Mouse (Mus musculus) intestine, embryonic 16.5 days (tissue): ENCODE measurements around the gene Hoxb6. TPM values are rescaled to one million over a fixed set of nuclear protein-coding genes. Genes with fewer than 3 reads are reported as not detected.

Experiments
- ATAC-seq: fragments of 200-750 bp; cut with Nextera tagmentation; 2 replicates; pipeline ENCODE4 v1.8.0; 2017; ENCODE audit warnings: moderate TSS enrichment, moderate library complexity
- H3K27ac ChIP-seq: fragments of 300-500 bp; sonication (generic); 2 replicates; pipeline ENCODE4 v1.5.1; 2014; ENCODE audit warnings: mild to moderate bottlenecking, low read length
- H3K27me3 ChIP-seq: fragments of 300-500 bp; sonication (generic); replicated peaks from 2 replicates; pipeline ENCODE4 v1.6.1; 2014; ENCODE audit warnings: low read length, control low read depth, mixed read lengths; ENCODE audit not compliant: control insufficient read depth, insufficient read depth
- H3K36me3 ChIP-seq: fragments of 300-500 bp; sonication (generic); 2 replicates; pipeline ENCODE4 v1.6.1; 2014; ENCODE audit warnings: low read length, control low read depth; ENCODE audit not compliant: control insufficient read depth, insufficient read depth
- H3K4me1 ChIP-seq: fragments of 300-500 bp; sonication (generic); 2 replicates; pipeline ENCODE4 v1.6.1; 2014; ENCODE audit warnings: low read length, control low read depth, mixed read lengths; ENCODE audit not compliant: control insufficient read depth, insufficient read depth
- H3K4me2 ChIP-seq: fragments of 300-500 bp; sonication (generic); 2 replicates; pipeline ENCODE4 v1.6.1; 2014; ENCODE audit warnings: low read depth, low read length, control low read depth
- H3K4me3 ChIP-seq: fragments of 300-500 bp; sonication (generic); 2 replicates; pipeline ENCODE4 v1.5.1; 2014; ENCODE audit warnings: mild to moderate bottlenecking, low read length
- H3K9ac ChIP-seq: fragments of 300-500 bp; sonication (generic); 2 replicates; pipeline ENCODE4 v1.6.1; 2014; ENCODE audit warnings: low read depth, low read length
- H3K9me3 ChIP-seq: fragments of 300-500 bp; sonication (generic); 2 replicates; pipeline ENCODE4 v1.6.1; 2016; ENCODE audit warnings: low read length, control low read depth; ENCODE audit not compliant: control insufficient read depth
- WGBS: fragments of 180-500 bp; shearing (Covaris S2); extraction: QIAGEN DNeasy Blood & Tissue Kit; methylation state at CpG from one replicate; pipeline ENCODE4 v1.1.7; 2014; 5-methylcytosine and 5-hydroxymethylcytosine counted together
- polyA plus RNA-seq: library from polyadenylated mRNA; unstranded; fragments of >200 nt; fragmentation: Nextera tagmentation; extraction: Ambion mirVana; gene quantifications from 2 replicates; pipeline ENCODE4 v1.2.1, GENCODE M21; 2015

Hoxb6 gene
- polyA plus RNA-seq, 1 experiment from 2014 or later: 11.1 TPM

DNA sequence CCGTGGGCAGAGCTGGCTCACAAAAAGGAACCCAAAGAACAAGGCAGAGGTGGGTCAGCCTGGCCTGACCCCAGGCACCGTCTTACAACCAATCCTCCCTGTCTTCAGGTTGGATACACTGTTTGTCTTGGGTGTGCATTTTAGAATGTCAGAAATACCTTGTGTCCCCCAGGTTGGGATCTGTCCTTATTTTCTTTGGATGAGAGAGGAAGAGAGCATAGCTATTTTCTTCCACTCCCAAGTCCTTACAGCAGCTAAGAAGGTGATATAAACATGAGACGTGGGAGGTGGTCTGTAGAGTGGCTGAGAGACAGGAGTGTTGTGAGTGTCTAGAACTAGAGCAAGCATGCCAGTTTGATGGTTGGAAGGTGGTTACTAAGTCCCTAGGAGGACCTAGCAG is 5.2 kb downstream of the Hoxb6 start:
- Histone ChIP-seq H3K4me2 (no peak overlapping the region), H3K9me3 (no peaks in the 10 kb centered on the region), H3K4me3 (no peak overlapping the region), H3K27ac (no peak overlapping the region), H3K36me3 (no peaks in the 10 kb centered on the region), H3K27me3 (peaks cover 53% of the 10 kb centered on the region), H3K4me1 (peaks cover 25% of the 10 kb centered on the region), H3K9ac (no peak overlapping the region)
- WGBS: 43% methylated on average over 3 of the region's 3 CpGs
- ATAC-seq: no peak

DNA sequence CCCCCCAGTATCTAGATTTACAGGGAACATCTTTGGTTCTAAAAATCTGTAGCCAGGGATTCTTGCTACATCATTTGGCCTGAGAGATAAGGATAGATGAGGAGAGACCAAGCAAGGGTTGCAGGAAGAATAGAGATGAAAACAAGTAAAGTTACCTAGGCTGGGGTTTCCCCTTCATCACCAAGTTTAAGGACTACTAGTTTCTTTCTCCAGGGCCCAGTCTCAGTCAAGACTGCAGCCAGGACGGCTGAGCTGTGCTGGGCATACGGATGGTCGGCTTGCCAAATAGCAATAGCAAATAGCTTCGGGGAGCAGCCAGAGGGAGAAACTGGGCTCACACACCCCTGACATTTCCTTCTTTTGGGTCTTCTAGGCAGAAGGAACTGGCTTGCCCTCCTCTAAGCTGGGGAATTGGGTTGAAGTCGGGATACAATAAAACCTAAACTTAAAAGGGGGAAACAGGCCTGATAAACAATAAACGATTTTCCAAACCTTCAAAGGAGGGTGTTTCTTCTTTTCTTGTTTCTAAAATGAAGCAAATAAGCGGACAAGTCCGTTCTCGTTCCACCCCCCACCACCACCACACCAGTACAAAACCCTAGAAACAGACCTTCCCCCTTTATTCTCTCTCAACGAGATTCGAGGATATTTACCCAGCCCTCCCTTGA is 5.8 kb downstream of the Hoxb6 start:
- Histone ChIP-seq H3K4me2 (peak overlapping the region; percentile 78), H3K27ac (no peak overlapping the region), H3K9me3 (no peaks in the 10 kb centered on the region), H3K9ac (no peak overlapping the region), H3K4me1 (peaks cover 25% of the 10 kb centered on the region), H3K36me3 (no peaks in the 10 kb centered on the region), H3K27me3 (peaks cover 48% of the 10 kb centered on the region), H3K4me3 (peak overlapping the region; percentile 60)
- 30% methylated on average over 11 of the region's 11 CpGs for WGBS
- no peak for ATAC-seq

DNA sequence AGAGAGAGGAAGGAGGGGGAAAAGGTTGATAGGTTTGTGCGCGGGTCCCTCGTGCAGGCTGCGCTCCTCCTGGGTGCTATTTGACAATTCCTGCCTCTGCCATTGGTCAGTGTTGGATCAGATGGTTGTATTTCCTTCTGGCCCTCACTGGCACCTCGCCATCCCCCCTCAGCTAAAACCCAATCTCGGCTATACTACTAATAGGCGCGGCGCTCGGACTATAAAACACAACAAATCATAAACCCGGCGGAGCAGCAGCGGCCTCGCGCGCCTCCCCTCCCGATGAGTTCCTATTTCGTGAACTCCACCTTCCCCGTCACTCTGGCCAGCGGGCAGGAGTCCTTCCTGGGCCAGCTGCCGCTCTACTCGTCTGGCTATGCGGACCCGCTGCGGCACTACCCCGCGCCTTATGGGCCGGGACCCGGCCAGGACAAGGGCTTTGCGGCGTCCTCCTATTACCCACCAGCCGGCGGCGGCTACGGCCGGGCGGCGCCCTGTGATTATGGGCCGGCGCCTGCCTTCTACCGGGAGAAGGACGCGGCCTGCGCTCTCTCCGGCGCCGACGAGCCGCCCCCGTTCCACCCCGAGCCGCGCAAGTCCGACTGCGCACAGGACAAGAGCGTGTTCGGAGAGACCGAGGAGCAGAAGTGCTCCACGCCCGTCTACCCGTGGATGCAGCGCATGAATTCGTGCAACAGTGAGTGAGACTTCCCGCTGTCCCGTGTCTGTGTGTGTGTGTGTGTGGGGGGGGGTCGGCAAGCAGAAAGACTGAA is 6.8 kb downstream of the Hoxb6 start:
- Histone ChIP-seq H3K27ac (peak overlapping the region; percentile 77), H3K4me1 (peaks cover 28% of the 10 kb centered on the region), H3K4me3 (peak overlapping the region; percentile 60), H3K9ac (peak overlapping the region; percentile 81), H3K9me3 (no peaks in the 10 kb centered on the region), H3K27me3 (peaks cover 46% of the 10 kb centered on the region), H3K36me3 (no peaks in the 10 kb centered on the region), H3K4me2 (peak overlapping the region; percentile 78)
- under 1% methylated on average over 66 of the region's 66 CpGs for WGBS
- peak; percentile 29; the same call in 1 of the 2 replicates for ATAC-seq

DNA sequence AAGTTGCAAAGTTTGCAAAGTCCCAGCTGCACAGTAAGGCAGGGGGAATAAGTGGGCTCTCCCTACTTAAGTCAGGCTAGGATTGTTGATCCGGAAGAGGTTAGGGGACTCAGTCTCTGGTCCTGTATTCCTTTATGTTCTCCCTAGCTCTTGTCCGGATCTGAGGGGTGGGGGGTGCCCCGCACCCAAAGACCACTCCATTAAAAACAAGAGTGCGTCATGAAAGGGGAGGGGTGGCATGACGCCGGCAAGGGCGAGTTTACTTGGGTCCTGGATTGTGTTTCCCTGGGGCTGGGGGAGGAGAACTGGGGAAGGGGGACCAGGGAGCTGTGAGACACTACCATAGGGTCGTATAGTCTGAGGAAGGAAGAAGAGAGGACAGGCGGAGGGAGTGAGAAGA is 7.5 kb downstream of the Hoxb6 start:
- ATAC-seq: no peak
- H3K27me3 ChIP-seq: peaks cover 46% of the 10 kb centered on the region

DNA sequence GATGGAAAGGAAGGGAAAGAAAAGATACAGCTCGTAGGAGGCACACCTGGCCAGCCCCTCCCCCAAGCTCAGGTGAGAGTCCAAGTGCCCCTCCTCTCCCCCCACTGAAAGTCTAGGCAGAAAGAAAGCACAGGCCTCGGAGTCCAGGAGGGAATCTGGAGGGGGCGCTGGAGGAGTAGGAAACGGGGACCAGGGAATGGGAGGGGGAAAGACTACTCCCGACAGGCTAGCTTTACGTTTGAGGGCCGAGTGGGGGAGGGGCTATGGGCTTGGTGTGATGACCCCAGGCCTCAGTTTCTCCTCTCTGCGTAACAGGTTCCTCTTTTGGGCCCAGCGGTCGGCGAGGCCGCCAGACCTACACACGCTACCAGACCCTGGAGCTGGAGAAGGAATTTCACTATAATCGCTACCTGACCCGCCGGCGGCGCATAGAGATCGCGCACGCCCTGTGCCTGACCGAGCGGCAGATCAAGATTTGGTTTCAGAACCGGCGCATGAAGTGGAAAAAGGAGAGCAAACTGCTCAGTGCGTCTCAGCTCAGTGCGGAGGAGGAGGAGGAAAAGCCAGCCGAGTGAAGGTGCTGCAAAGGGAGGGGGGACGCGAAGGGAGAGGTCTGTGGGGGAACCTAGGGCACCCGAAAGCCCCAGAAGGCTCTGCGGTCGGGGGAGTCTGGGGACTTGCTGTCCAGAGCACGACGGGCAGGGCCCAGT is 8.2 kb downstream of the Hoxb6 start:
- ATAC-seq: no peak
- peak overlapping the region; percentile 78 for H3K4me2 ChIP-seq
- peaks cover 46% of the 10 kb centered on the region for H3K27me3 ChIP-seq
- 14% methylated on average over 35 of the region's 35 CpGs for whole genome bisulfite sequencing
- H3K9ac ChIP-seq: peak overlapping the region; percentile 81
- peaks cover 27% of the 10 kb centered on the region for H3K4me1 ChIP-seq
- H3K4me3 ChIP-seq: peak overlapping the region; percentile 60
- peak overlapping the region; percentile 44; the same call in 1 of the 2 replicates for H3K27ac ChIP-seq
- H3K9me3 ChIP-seq: no peaks in the 10 kb centered on the region
- no peaks in the 10 kb centered on the region for H3K36me3 ChIP-seq

More for the DNA sequence above, 7.5 kb downstream of the Hoxb6 start:
- H3K27ac ChIP-seq: no peak overlapping the region
- WGBS: 6% methylated on average over 9 of the region's 9 CpGs
- no peaks in the 10 kb centered on the region for H3K36me3 ChIP-seq
- H3K4me3 ChIP-seq: peak overlapping the region; percentile 60
- peak overlapping the region; percentile 81 for H3K9ac ChIP-seq
- peaks cover 28% of the 10 kb centered on the region for H3K4me1 ChIP-seq
- H3K4me2 ChIP-seq: peak overlapping the region; percentile 78
- no peaks in the 10 kb centered on the region for H3K9me3 ChIP-seq

DNA sequence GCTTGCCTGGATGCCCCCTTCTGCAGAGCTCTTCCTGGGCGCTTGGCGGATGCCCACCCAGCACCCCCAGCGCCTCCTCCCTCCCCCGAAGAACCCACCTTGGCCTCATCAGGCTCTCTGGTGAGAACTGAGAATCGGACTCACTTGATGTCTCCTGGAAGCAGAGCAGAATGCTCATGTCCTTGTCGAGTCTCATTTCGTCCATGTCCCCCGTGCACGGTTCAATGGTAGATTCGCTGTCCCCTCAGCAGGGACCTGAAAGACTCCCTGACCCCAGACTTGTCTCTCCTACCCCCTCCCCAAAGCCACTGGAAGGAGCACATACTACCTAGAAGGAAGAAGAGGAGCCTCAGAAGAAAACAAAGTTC is 8.8 kb downstream of the Hoxb6 start:
- Histone ChIP-seq H3K9ac (peak overlapping the region; percentile 81), H3K27me3 (peaks cover 46% of the 10 kb centered on the region), H3K36me3 (no peaks in the 10 kb centered on the region), H3K4me1 (peaks cover 27% of the 10 kb centered on the region), H3K4me2 (peak overlapping the region; percentile 78), H3K9me3 (no peaks in the 10 kb centered on the region), H3K4me3 (peak overlapping the region; percentile 60), H3K27ac (peak overlapping the region; percentile 44; the same call in 1 of the 2 replicates)
- no peak for ATAC-seq
- 38% methylated on average over 10 of the region's 10 CpGs for WGBS

DNA sequence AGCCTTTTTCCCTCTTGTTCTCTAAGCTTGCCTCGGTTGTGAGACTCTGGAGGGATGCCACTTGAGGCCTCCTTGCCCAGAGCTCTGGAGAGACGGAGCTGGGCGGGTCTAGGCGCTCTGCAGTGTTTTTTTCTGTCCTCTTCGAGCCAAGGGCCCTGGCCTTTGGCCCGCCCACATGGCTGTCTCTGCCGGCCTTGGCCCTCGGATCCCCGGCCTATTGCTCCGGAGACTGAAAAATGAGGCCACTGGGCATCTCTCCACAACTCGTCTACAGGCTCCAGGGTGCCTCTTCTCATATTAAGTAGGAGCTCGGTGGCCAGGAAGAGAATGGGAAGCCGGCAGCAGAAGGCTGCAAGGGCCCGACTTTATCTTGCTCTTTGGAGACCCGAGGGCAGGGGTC is 9.6 kb downstream of the Hoxb6 start:
- Histone ChIP-seq H3K4me2 (peak overlapping the region; percentile 79), H3K36me3 (no peaks in the 10 kb centered on the region), H3K4me1 (peaks cover 29% of the 10 kb centered on the region), H3K4me3 (peak overlapping the region; percentile 19), H3K9me3 (no peaks in the 10 kb centered on the region), H3K27me3 (peaks cover 41% of the 10 kb centered on the region), H3K27ac (peak overlapping the region; percentile 46), H3K9ac (peak overlapping the region; percentile 46)
- ATAC-seq: no peak
- WGBS: 19% methylated on average over 15 of the region's 15 CpGs

DNA sequence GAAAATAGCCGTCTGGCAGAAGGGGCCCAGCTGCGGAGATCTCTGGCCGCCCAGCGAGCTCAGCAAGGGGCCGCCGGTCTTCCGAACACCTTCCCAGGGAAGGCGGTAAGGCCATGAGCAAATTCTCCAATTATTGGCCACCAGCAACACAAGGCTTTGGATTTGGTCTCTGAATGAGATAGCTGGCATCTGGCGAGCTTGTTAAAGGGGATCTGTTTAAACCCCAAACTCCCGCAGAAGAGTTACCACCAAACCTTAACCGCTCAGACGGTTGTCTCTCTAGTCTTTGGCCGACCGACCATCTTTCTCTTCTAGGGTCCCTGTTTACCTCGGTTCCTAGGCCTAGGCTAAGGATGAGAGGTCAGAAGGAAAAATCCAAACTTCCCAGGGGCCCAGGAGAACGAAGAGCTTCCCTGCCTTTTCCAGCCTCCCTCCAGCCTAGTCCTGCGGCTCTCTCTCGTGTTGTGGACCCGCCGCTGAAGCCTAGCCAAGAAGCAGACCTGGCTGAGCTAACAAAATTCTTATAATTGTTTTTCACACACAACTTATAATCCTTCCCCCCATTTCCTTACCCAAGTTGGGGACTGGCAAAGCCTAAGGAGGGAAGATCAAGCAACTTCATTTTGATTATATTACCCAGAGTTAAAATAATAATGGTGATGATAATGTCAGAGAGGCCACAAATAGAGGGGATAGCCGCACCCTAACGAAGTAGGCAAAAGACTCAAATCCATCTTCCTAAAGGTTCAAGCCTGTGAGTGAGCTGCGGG is 10.3 kb downstream of the Hoxb6 start:
- peak overlapping the region; percentile 50; the same call in 1 of the 2 replicates for H3K4me3 ChIP-seq
- 22% methylated on average over 23 of the region's 23 CpGs for WGBS
- H3K4me2 ChIP-seq: peak overlapping the region; percentile 79
- peak overlapping the region; percentile 46 for H3K9ac ChIP-seq
- peaks cover 24% of the 10 kb centered on the region for H3K4me1 ChIP-seq
- ATAC-seq: no peak
- peaks cover 35% of the 10 kb centered on the region for H3K27me3 ChIP-seq
- H3K27ac ChIP-seq: peak overlapping the region; percentile 46
- H3K9me3 ChIP-seq: no peaks in the 10 kb centered on the region
- H3K36me3 ChIP-seq: no peaks in the 10 kb centered on the region
